Mouse (Mus musculus) CH12.LX (cell line): ENCODE data around the gene Gdf1.

Experiments used
- CHD2 ChIP-seq: IDR thresholded peaks from 2 replicates; pipeline ENCODE4 v1.6.1; 2011; ENCODE audit warnings: low read length, improper control_type of control experiment
- CTCF ChIP-seq, 2 experiments: IDR thresholded peaks in 1 of 2; conservative IDR thresholded peaks in 1 of 2; 2 replicates each; pipeline ENCODE4 v1.5.1; 2011 to 2012; ENCODE audit warnings: low read depth in 2 of 2, low read length in 2 of 2, improper control_type of control experiment in 1 of 2, inconsistent platforms in 1 of 2, mild to moderate bottlenecking in 1 of 2, moderate library complexity in 1 of 2
- ELF1 ChIP-seq: IDR thresholded peaks from 2 replicates; pipeline ENCODE4 v1.6.1; 2014; ENCODE audit warnings: low read depth, mild to moderate bottlenecking, inconsistent platforms, low read length, improper control_type of control experiment
- EP300 ChIP-seq: IDR thresholded peaks from 2 replicates; pipeline ENCODE4 v1.6.1; 2011; ENCODE audit warnings: low read length, improper control_type of control experiment
- ETS1 ChIP-seq: conservative IDR thresholded peaks from 2 replicates; pipeline ENCODE4 v1.6.1; 2012; ENCODE audit warnings: low read depth, mild to moderate bottlenecking, inconsistent platforms, low read length, improper control_type of control experiment, moderate library complexity
- POLR2A ChIP-seq: IDR thresholded peaks from 2 replicates; pipeline ENCODE4 v1.6.1; 2011; ENCODE audit warnings: low read depth, mild to moderate bottlenecking, improper control_type of control experiment, low read length
- RAD21 ChIP-seq: IDR thresholded peaks from 2 replicates; pipeline ENCODE4 v1.6.1; 2011; ENCODE audit warnings: low read depth, mild to moderate bottlenecking, low read length, improper control_type of control experiment, moderate library complexity
- SMC3 ChIP-seq: IDR thresholded peaks from 2 replicates; pipeline ENCODE4 v1.6.1; 2011; ENCODE audit warnings: low read depth, low read length, improper control_type of control experiment
- TCF12 ChIP-seq: IDR thresholded peaks from 2 replicates; pipeline ENCODE4 v1.6.1; 2014; ENCODE audit warnings: low read depth, mild to moderate bottlenecking, inconsistent platforms, low read length, improper control_type of control experiment
- USF1 ChIP-seq: IDR thresholded peaks from 2 replicates; pipeline ENCODE4 v1.6.1; 2014; ENCODE audit warnings: low read depth, mild to moderate bottlenecking, inconsistent platforms, low read length, improper control_type of control experiment
- ZC3H11A ChIP-seq: IDR thresholded peaks from 2 replicates; pipeline ENCODE4 v1.6.1; 2012; ENCODE audit warnings: low read depth, mild to moderate bottlenecking, inconsistent platforms, low read length, improper control_type of control experiment
- ZKSCAN1 ChIP-seq: IDR thresholded peaks from 2 replicates; pipeline ENCODE4 v1.6.1; 2012; ENCODE audit warnings: low read depth, inconsistent platforms, low read length, improper control_type of control experiment, borderline replicate concordance
- ZMIZ1 ChIP-seq: IDR thresholded peaks from 2 replicates; pipeline ENCODE4 v1.6.1; 2012; ENCODE audit warnings: low read depth, mild to moderate bottlenecking, inconsistent platforms, low read length, improper control_type of control experiment

DNA sequence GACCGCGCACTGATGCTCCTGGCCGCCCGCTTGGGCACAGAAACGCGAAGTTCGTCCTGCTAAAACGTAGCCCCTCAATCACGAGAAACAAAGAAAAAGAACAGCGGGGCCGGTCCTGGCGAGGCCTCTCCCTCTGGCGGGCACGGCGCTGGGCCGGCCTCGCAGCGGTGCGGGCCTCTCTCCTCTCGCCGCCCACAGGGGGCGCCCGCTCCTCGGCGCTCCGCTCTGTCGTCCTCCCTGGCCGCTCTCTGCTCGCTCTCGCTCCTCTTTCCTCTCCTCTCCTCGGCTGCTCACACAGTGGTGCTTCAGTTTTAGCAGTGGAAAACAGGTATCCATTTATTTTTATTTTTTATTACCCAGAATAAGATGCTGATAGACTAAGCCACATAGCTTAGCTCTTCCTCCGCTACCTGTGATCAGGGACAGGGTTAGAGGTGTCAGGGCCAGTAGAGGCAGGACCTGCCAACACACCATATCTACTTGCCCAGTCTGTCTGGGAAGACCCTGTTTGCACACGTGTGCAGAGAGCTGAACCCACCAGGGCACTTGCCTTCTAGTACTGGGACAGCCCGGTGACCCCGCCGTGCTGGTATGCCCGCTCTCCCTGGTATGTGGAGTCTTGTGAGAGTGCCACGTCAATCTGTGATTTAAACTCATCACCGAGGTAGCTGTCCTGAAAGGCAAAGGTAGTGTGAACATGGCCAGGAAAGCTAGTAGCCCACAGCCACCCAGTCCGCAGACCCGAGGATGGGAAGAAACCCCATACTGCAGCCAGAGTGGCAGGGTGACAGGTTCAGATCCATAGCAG lies 2.7 kb downstream of the Gdf1 start:
- no peak for TF ChIP-seq POLR2A
- TF ChIP-seq RAD21 = no peak
- TF ChIP-seq ZMIZ1 = no peak
- TF ChIP-seq ZKSCAN1 = no peak
- TF ChIP-seq CTCF (conservative IDR thresholded peaks at IDR 0.05 in 1 of 2, IDR thresholded peaks at IDR 0.05 in 1 of 2; ENCODE audit: low read depth in 2 of 2, low read length in 2 of 2) = no peak
- TF ChIP-seq CHD2 = no peak
- no peak for TF ChIP-seq EP300
- TF ChIP-seq TCF12 = no peak
- no peak for TF ChIP-seq ETS1
- TF ChIP-seq ELF1 = no peak
- no peak for TF ChIP-seq ZC3H11A
- TF ChIP-seq USF1 = no peak
- TF ChIP-seq SMC3 = no peak
